Mouse (Mus musculus) gastrocnemius, postnatal 10 days (tissue): ENCODE data around the gene Gm49321. TPM values are rescaled to one million over a fixed set of nuclear protein-coding genes. Genes with fewer than 3 reads are reported as not detected.
A peak's percentile ranks its signal among the peaks of the same experiment; 100 is the strongest.

ENCODE experiments used
- DNase-seq: peaks from one replicate; pipeline ENCODE4 v3.0.0; 2021; ENCODE audit warnings: mixed read lengths
- total RNA-seq, 2 experiments: library from RNA; stranded (reverse); gene quantifications; 2 replicates each; pipeline ENCODE4 v1.2.3; 2021

Gm49321 gene
- total RNA-seq, 2 experiments from 2014 or later, result 1.3 to 3.4 TPM

GRCm38 (mm10) chr12:74014739-74015270 is 77.4 kb downstream of the Gm49321 start:
- DNase-seq, result peak; percentile 57

GRCm38 (mm10) chr12:74015491-74015890 is 78.0 kb downstream of the Gm49321 start:
- DNase-seq, result no peak

Other genes with a start within 250 kb of the Gm49321 start
- gene Hif1a, start 36.3 kb upstream of the Gm49321 start, total RNA-seq, result 10 to 100 TPM; 29.7 to 36.4 TPM
- gene Snapc1, start 26.8 kb downstream of the Gm49321 start, total RNA-seq, result 1 to 10 TPM; 5.3 to 8.2 TPM
- under 1 TPM; 0.09 to 0.16 TPM for gene Syt16, start 60.0 kb downstream of the Gm49321 start, total RNA-seq